Mouse (Mus musculus) retina, adult 2 months (tissue): ENCODE data around the gene Pcp4.

Source experiments
- DNase-seq: peaks from one replicate; pipeline ENCODE4 v3.0.0-alpha.2; 2012; ENCODE audit warnings: low read depth, low spot score

Gene Pcp4

GRCm38 (mm10) chr16:96563350-96564257, 96.2 kb downstream of the Pcp4 start:
- DNase-seq = no peak

DNA sequence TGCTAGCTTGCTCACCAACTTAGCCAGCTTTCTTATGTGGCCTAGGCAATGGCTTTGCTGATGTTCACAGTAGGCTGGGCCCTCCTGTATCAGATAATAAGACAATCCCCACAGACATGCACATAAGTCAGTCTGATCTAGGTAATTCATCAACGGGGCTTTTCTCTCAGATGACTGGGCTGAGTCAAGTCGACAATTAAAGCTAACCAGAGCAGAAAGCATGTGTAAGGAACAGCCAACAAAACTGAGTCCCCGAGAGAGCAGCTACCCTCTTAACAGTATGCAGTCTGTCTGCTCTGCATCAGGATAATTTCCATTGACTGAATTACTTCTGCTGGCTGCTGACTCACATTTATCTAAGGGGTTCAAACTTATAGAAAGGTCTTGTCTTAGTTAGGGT, 100.0 kb downstream of the Pcp4 start:
- DNase-seq = no peak
